Mouse (Mus musculus) hindbrain, embryonic 12.5 days (tissue): ENCODE data around the gene Rpl12. TPM values are rescaled to one million over a fixed set of nuclear protein-coding genes. Genes with fewer than 3 reads are reported as not detected.

Experiments
- ATAC-seq: fragments of 200-750 bp; cut with Nextera tagmentation; 2 replicates; pipeline ENCODE4 v1.8.0; 2017; ENCODE audit warnings: moderate TSS enrichment; ENCODE audit not compliant: low FRiP score
- H3K27ac ChIP-seq: fragments of 300-500 bp; sonication (generic); 2 replicates; pipeline ENCODE4 v1.5.1; 2016; ENCODE audit warnings: mild to moderate bottlenecking
- H3K27me3 ChIP-seq: fragments of 300-500 bp; sonication (generic); 2 replicates; pipeline ENCODE4 v1.6.1; 2016; ENCODE audit warnings: mild to moderate bottlenecking
- H3K36me3 ChIP-seq: fragments of 300-500 bp; sonication (generic); 2 replicates; pipeline ENCODE4 v1.6.1; 2016; ENCODE audit warnings: mild to moderate bottlenecking
- H3K4me1 ChIP-seq: fragments of 300-500 bp; sonication (generic); 2 replicates; pipeline ENCODE4 v1.6.1; 2016
- H3K4me2 ChIP-seq: fragments of 300-500 bp; sonication (generic); replicated peaks from 2 replicates; pipeline ENCODE4 v1.6.1; 2016; ENCODE audit warnings: mild to moderate bottlenecking
- H3K4me3 ChIP-seq: fragments of 300-500 bp; sonication (generic); 2 replicates; pipeline ENCODE4 v1.5.1; 2016; ENCODE audit warnings: mild to moderate bottlenecking
- H3K9ac ChIP-seq: fragments of 300-500 bp; sonication (generic); 2 replicates; pipeline ENCODE4 v1.6.1; 2016; ENCODE audit warnings: mild to moderate bottlenecking, moderate library complexity
- H3K9me3 ChIP-seq: fragments of 300-500 bp; sonication (generic); replicated peaks from 2 replicates; pipeline ENCODE4 v1.6.1; 2016; ENCODE audit warnings: mild to moderate bottlenecking
- WGBS: fragments of 180-500 bp; shearing (Covaris S2); methylation state at CpG from one replicate; pipeline ENCODE4 v1.1.7; 2016; 5-methylcytosine and 5-hydroxymethylcytosine counted together
- polyA plus RNA-seq: library from polyadenylated mRNA; unstranded; fragments of >200 nt; fragmentation: Nextera tagmentation; extraction: Ambion mirVana; gene quantifications from 2 replicates; pipeline ENCODE4 v1.2.1, GENCODE M21; 2016

Gene Rpl12
- 101 and 114 TPM in 2 replicates for polyA plus RNA-seq

DNA sequence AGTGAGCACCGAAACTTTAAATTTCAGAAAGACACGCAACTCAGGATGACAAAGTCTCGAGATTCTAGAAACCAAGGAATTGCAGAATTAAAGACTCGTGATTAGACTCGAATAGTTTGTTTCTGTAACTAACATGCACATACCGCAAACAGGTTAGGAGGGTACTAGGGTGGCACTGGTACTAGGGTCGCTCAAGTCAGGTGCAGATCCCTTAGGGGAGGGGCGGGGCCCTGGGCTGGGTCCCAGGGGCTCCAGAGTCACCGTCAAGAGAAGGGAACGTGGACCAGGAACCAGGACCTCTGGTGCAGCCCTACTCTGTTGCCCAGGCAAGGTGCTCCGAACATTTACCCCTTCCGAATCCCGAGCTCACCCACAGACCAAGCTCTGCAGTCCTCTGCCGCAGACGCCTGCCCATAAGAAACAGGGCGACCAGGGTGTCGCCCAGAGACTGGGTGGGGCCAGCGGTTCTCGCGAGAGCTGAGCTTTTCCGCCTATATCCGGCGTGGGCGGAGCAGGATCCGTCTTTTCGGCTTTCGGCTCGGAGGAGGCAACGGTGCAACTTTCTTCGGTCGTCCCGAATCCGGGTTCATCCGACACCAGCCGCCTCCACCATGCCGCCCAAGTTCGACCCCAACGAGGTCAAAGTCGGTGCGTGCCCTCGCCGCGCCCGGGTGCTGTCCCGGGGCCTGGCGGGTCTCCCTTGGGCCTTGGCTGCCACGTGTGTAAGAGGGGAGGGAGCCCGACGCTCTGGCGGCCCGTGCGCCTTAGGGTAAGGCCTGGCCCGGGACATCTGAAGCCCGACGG lies at the start of gene Rpl12, which contains the start of gene Lrsam1:
Gene Rpl12 (plus strand): TSS at position 368 of the 804 bp plus-strand sequence.
Gene Lrsam1 (minus strand): TSS at position 423 of the 804 bp plus-strand sequence.
- Histone ChIP-seq H3K27ac (peak within 1 kb of the TSS; percentile 72), H3K4me2 (peak within 1 kb of the TSS; percentile 73), H3K9ac (peak within 1 kb of the TSS; percentile 93), H3K27me3 (no peaks in the 10 kb centered on the region), H3K4me3 (peak within 1 kb of the TSS; percentile 76), H3K9me3 (no peaks in the 10 kb centered on the region), H3K4me1 (peaks cover 33% of the 10 kb centered on the region), H3K36me3 (peaks cover 40% of the 10 kb centered on the region)
- peak; percentile 93 for ATAC-seq
- 3% methylated on average over 55 of the region's 55 CpGs for WGBS

GRCm38 (mm10) chr2:32911639-32912182 lies 49.6 kb upstream of the Rpl12 start:
- no peak for ATAC-seq
- 0 out of 2 replicates have a peak overlapping the region, but pooled peaks have one; percentile 12 for H3K27ac ChIP-seq
- H3K27me3 ChIP-seq, result no peaks in the 10 kb centered on the region
- no peak overlapping the region for H3K4me2 ChIP-seq
- H3K36me3 ChIP-seq, result peaks cover 35% of the 10 kb centered on the region
- H3K4me3 ChIP-seq, result no peak overlapping the region
- no peaks in the 10 kb centered on the region for H3K9me3 ChIP-seq
- 86% methylated on average over 7 of the region's 7 CpGs for WGBS
- peaks cover 32% of the 10 kb centered on the region for H3K4me1 ChIP-seq
- H3K9ac ChIP-seq, result no peak overlapping the region

DNA sequence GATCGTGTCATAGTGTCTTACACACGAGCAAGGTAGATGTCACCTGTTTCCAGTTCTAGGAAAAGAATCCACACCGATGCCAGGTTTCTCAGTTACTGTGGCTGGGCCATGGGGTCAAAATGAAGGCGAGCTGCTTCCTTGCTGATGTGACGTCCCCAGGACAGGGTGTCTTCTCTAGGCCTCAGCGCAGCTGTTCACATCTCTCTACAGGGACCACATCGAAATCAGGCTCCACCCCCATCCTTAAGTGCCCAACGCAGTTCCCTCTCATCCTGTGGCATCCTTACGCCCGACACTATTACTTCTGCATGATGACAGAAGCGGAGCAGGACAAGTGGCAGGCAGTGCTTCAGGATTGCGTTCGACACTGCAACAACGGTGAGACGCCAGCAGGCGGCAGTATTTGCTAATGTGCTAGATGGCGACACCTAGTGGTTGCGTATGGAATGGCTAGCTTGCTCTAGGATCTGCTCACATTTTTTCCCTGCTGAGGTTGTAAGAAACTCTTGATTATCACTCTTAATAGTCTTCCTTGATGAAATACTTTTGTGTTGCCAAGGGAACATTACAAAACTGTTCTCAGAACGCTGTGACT lies 49.1 kb upstream of the Rpl12 start:
- peaks cover 26% of the 10 kb centered on the region for H3K4me1 ChIP-seq
- no peak overlapping the region for H3K9ac ChIP-seq
- no peak overlapping the region for H3K4me3 ChIP-seq
- H3K36me3 ChIP-seq, result peaks cover 37% of the 10 kb centered on the region
- no peak for ATAC-seq
- WGBS, result 30% methylated on average over 19 of the region's 19 CpGs
- H3K4me2 ChIP-seq, result no peak overlapping the region
- no peaks in the 10 kb centered on the region for H3K9me3 ChIP-seq
- H3K27ac ChIP-seq, result no peak overlapping the region
- H3K27me3 ChIP-seq, result no peaks in the 10 kb centered on the region

GRCm38 (mm10) chr2:32914362-32914761 lies 47.0 kb upstream of the Rpl12 start:
- H3K4me3 ChIP-seq, result no peak overlapping the region
- no peaks in the 10 kb centered on the region for H3K9me3 ChIP-seq
- H3K27me3 ChIP-seq, result no peaks in the 10 kb centered on the region
- H3K36me3 ChIP-seq, result peaks cover 47% of the 10 kb centered on the region
- no peak for ATAC-seq
- H3K27ac ChIP-seq, result peak overlapping the region; percentile 25
- peaks cover 8% of the 10 kb centered on the region for H3K4me1 ChIP-seq
- WGBS, result 61% methylated on average over 5 of the region's 5 CpGs
- H3K9ac ChIP-seq, result peak overlapping the region; percentile 5; the same call in 1 of the 2 replicates
- no peak overlapping the region for H3K4me2 ChIP-seq

DNA sequence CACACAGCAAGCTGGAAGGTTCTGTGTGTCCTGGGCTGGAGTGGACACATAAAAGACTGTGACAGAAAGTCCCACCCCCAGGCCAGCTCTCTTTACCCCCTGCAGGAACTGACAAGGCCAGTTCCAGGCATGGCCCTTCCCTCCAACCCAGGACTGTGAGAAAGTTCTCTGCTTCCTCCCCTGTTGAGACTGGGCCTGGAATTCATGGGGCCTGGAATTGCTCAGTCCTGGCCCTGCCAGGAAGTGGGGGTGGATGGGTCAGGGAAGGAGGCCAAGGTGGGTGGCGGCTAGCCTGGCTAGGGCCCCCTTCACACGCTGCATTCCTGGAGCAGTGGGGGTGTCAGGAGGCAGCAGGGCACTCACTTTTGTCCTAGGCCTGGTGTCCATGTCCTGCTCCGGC lies 46.5 kb upstream of the Rpl12 start:
- 0 out of 2 replicates have a peak overlapping the region, but pooled peaks have one; percentile 25 for H3K27ac ChIP-seq
- H3K4me1 ChIP-seq, result peaks cover 8% of the 10 kb centered on the region
- 0 out of 2 replicates have a peak, but pooled peaks have one; percentile 32 for ATAC-seq
- WGBS, result 43% methylated on average over 3 of the region's 3 CpGs
- no peak overlapping the region for H3K4me2 ChIP-seq
- H3K9me3 ChIP-seq, result no peaks in the 10 kb centered on the region
- H3K4me3 ChIP-seq, result no peak overlapping the region
- no peaks in the 10 kb centered on the region for H3K27me3 ChIP-seq
- H3K9ac ChIP-seq, result 0 out of 2 replicates have a peak overlapping the region, but pooled peaks have one; percentile 5
- peaks cover 49% of the 10 kb centered on the region for H3K36me3 ChIP-seq

GRCm38 (mm10) chr2:32917526-32917925 lies 43.8 kb upstream of the Rpl12 start:
- Histone ChIP-seq H3K4me3 (no peak overlapping the region), H3K36me3 (peaks cover 57% of the 10 kb centered on the region), H3K27me3 (no peaks in the 10 kb centered on the region), H3K4me1 (peaks cover 8% of the 10 kb centered on the region), H3K9me3 (no peaks in the 10 kb centered on the region), H3K27ac (no peak overlapping the region), H3K9ac (no peak overlapping the region), H3K4me2 (no peak overlapping the region)
- WGBS, result 78% methylated on average over 11 of the region's 11 CpGs
- no peak for ATAC-seq

DNA sequence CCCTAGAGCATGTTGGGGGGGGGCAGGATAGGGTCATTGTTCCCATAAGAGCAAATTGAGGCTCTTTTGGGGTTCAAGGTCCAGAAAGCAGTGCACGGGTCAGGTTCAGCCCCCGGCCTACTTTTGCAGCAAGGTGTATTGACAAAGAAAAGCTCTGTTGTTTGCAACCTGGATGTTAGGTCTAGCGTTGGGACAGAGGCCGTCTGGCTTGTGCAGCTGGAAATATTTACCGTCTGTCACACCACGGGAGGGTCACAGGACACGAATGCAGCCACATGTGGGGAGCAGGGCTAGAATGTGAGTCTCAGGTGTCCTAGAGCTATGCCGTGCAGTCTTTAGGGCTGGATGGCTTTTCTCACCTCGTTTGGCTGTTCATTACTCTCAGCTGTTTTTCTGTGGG lies 43.0 kb upstream of the Rpl12 start:
- 60% methylated on average over 9 of the region's 9 CpGs for WGBS
- Histone ChIP-seq H3K4me2 (no peak overlapping the region), H3K36me3 (peaks cover 66% of the 10 kb centered on the region), H3K4me3 (no peak overlapping the region), H3K27me3 (no peaks in the 10 kb centered on the region), H3K27ac (no peak overlapping the region), H3K9me3 (no peaks in the 10 kb centered on the region), H3K4me1 (peaks cover 8% of the 10 kb centered on the region), H3K9ac (no peak overlapping the region)
- no peak for ATAC-seq

DNA sequence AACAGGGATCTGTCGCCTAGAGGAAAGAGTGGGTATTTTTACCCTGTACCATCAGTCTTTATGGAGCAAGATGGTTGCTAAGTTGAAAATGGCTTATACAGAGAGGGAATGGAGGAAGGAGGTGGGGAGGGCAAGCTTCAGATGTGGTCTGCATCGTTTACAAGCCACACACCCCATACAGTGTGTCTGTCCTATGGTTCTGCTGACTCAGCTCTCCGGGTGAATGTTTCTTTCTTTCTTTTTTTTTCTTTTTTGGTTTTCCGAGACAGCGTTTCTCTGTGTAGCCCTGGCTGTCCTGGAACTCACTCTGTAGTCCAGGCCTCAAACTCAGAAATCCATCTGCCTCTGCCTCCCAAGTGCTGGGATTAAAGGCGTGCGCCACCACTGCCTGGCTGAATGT lies 40.1 kb upstream of the Rpl12 start:
- Histone ChIP-seq H3K9me3 (no peaks in the 10 kb centered on the region), H3K4me1 (no peaks in the 10 kb centered on the region), H3K9ac (no peak overlapping the region), H3K4me2 (no peak overlapping the region), H3K27ac (no peak overlapping the region), H3K4me3 (no peak overlapping the region), H3K36me3 (peaks cover 72% of the 10 kb centered on the region), H3K27me3 (no peaks in the 10 kb centered on the region)
- 82% methylated on average over 7 of the region's 7 CpGs for WGBS
- ATAC-seq, result no peak

GRCm38 (mm10) chr2:32921801-32922380 lies 39.5 kb upstream of the Rpl12 start:
- H3K9me3 ChIP-seq, result no peaks in the 10 kb centered on the region
- no peak overlapping the region for H3K9ac ChIP-seq
- H3K36me3 ChIP-seq, result peaks cover 74% of the 10 kb centered on the region
- no peak overlapping the region for H3K27ac ChIP-seq
- no peak for ATAC-seq
- H3K27me3 ChIP-seq, result no peaks in the 10 kb centered on the region
- H3K4me3 ChIP-seq, result no peak overlapping the region
- WGBS, result 95% methylated on average over 15 of the region's 15 CpGs
- no peak overlapping the region for H3K4me2 ChIP-seq
- no peaks in the 10 kb centered on the region for H3K4me1 ChIP-seq

DNA sequence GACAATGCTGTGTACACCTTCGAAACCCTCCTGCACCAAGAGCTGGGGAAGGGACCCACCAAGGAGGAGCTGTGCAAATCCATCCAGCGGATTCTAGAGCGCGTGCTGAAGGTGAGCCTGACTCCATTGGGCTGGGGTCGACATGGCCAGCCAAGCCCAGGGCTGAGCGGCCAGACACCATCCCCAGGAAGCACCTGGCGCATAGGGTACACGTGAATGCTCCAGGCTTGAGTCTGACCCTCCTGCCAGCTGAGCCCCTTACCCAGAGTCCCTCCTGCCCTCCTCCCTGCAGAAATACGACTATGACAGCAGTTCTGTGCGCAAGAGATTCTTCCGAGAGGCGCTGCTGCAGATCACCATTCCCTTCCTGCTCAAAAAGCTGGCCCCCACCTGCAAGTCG lies 38.8 kb upstream of the Rpl12 start:
- WGBS, result 93% methylated on average over 13 of the region's 13 CpGs
- Histone ChIP-seq H3K4me3 (no peak overlapping the region), H3K27ac (no peak overlapping the region), H3K9me3 (no peaks in the 10 kb centered on the region), H3K9ac (no peak overlapping the region), H3K4me1 (no peaks in the 10 kb centered on the region), H3K27me3 (no peaks in the 10 kb centered on the region), H3K36me3 (peaks cover 70% of the 10 kb centered on the region), H3K4me2 (no peak overlapping the region)
- no peak for ATAC-seq

DNA sequence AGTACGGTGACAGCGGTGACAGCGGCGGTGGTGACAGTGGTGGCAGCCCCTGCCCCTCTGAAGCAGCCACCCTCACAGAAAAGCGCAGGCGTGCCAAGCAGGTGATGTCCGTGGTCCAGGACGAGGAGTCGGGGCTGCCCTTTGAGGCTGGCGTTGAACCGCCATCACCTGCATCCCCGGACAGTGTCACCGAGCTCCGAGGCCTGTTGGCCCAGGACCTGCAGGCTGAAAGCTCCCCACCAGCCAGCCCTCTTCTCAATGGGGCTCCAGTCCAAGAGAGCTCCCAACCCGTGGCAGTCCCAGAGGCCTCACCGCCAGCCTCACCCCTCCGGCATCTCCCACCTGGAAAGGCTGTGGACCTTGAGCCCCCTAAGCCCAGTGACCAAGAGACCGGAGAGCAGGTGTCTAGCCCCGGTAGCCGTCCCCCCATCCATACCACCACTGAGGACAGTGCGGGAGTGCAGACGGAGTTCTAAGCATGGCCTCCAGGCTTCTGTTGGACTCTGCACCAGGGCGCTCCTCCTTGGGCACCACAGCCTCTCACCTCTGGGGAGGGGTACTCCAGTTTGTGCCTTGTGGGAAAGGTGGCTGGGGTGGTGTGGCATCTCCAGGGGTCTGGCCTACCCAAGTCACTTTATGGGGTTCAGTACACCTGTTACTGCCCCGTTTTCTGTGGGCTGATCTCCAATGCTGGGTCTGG lies 37.7 kb upstream of the Rpl12 start:
- no peaks in the 10 kb centered on the region for H3K4me1 ChIP-seq
- H3K4me2 ChIP-seq, result no peak overlapping the region
- H3K27ac ChIP-seq, result no peak overlapping the region
- 92% methylated on average over 24 of the region's 24 CpGs for WGBS
- H3K4me3 ChIP-seq, result no peak overlapping the region
- H3K9ac ChIP-seq, result no peak overlapping the region
- H3K27me3 ChIP-seq, result no peaks in the 10 kb centered on the region
- H3K36me3 ChIP-seq, result peaks cover 66% of the 10 kb centered on the region
- ATAC-seq, result no peak
- no peaks in the 10 kb centered on the region for H3K9me3 ChIP-seq
